Mouse (Mus musculus) left cerebral cortex, adult 18-20 months (tissue): ENCODE data around the gene Shbg. TPM values are rescaled to one million over a fixed set of nuclear protein-coding genes. Genes with fewer than 3 reads are reported as not detected.

ENCODE experiments used
- DNase-seq, 2 experiments: peaks; one replicate each; pipeline ENCODE4 v3.0.0; 2021 to 2022; ENCODE audit warnings: low spot score in 2 of 2, mixed read lengths in 1 of 2
- microRNA-seq, 2 experiments: library from miRNA; unstranded; fragments of <30 nt; microRNA quantifications; one replicate each; pipeline ENCODE4 v1.2.0; 2021
- total RNA-seq, 2 experiments: library from RNA; stranded (reverse); gene quantifications; 2 replicates each; pipeline ENCODE4 v1.2.3; 2021

The Shbg gene
- total RNA-seq, 2 experiments from 2014 or later: not detected

- no peak for DNase-seq
Measured at GRCm38 (mm10) chr11:69575220-69575619, 42.5 kb downstream of the Shbg start.

- DNase-seq: no peak
Measured at GRCm38 (mm10) chr11:69565131-69565530, 52.6 kb downstream of the Shbg start.

Small RNAs within 50 kb of the gene (microRNA-seq; reads per million reads assigned to microRNA genes)
- 6.1 to 10.4 reads per million in 2 experiments for gene Mir1934
- gene Mir467f: 0 reads per million in 2 experiments

Other genes with a start within 250 kb of the Shbg start
- gene Chd3, start 248.5 kb downstream of the Shbg start, total RNA-seq: 100 to 1,000 TPM; 346 to 387 TPM
- gene Naa38, start 222.4 kb downstream of the Shbg start, total RNA-seq: 100 to 1,000 TPM; 117 to 120 TPM
- gene Cyb5d1, start 222.3 kb downstream of the Shbg start, total RNA-seq: 10 to 100 TPM; 42.7 to 48.1 TPM
- 1 to 10 TPM; 3.4 to 3.7 TPM for gene Tmem88, start 219.7 kb downstream of the Shbg start, total RNA-seq
- gene Kdm6b, start 204.2 kb downstream of the Shbg start, total RNA-seq: 10 to 100 TPM; 28.2 to 32.2 TPM
- gene Dnah2, start 68.8 kb downstream of the Shbg start, total RNA-seq: 1 to 10 TPM; 2.2 to 3.7 TPM
- 10 to 100 TPM; 51.9 to 65.6 TPM for gene Efnb3, start 57.7 kb downstream of the Shbg start, total RNA-seq
- gene Wrap53, start 37.6 kb downstream of the Shbg start, total RNA-seq: 10 to 100 TPM in 1 of 2 experiments, 1 to 10 TPM in 1; 9.2 to 10.7 TPM
- 10 to 100 TPM; 22.9 to 25.9 TPM for gene Trp53, start 37.5 kb downstream of the Shbg start, total RNA-seq
- 100 to 1,000 TPM; 392 to 424 TPM for gene Atp1b2, start 12.0 kb downstream of the Shbg start, total RNA-seq
- 1 to 10 TPM; 8.5 to 9.5 TPM for gene Sat2, start 4.1 kb upstream of the Shbg start, total RNA-seq
- gene Fxr2, start 15.1 kb upstream of the Shbg start, total RNA-seq: 100 to 1,000 TPM; 148 TPM
- gene Sox15, start 37.4 kb upstream of the Shbg start, total RNA-seq: not detected
- gene Mpdu1, start 44.7 kb upstream of the Shbg start, total RNA-seq: 10 to 100 TPM; 47.5 to 58.2 TPM
- 10 to 100 TPM; 15.1 to 15.5 TPM for gene Cd68, start 48.2 kb upstream of the Shbg start, total RNA-seq
- 100 to 1,000 TPM; 289 to 295 TPM for gene Eif4a1, start 54.5 kb upstream of the Shbg start, total RNA-seq
- gene Senp3, start 64.2 kb upstream of the Shbg start, total RNA-seq: 10 to 100 TPM; 91.4 to 98.7 TPM
- gene Tnfsf13, start 67.9 kb upstream of the Shbg start, total RNA-seq: 1 to 10 TPM; 1.6 to 2.9 TPM
- gene Tnfsf12, start 77.9 kb upstream of the Shbg start, total RNA-seq: 10 to 100 TPM; 11.5 to 12.1 TPM
- gene Tnfsfm13, start 78.2 kb upstream of the Shbg start, total RNA-seq: 1 to 10 TPM; 1.7 to 4.1 TPM
- 10 to 100 TPM; 44.2 to 46.2 TPM for gene Polr2a, start 140.7 kb upstream of the Shbg start, total RNA-seq
- not detected for gene Slc35g3, start 144.1 kb upstream of the Shbg start, total RNA-seq
- 100 to 1,000 TPM; 146 to 156 TPM for gene Zbtb4, start 148.0 kb upstream of the Shbg start, total RNA-seq
- 1 to 10 TPM; 1.2 TPM for gene Chrnb1, start 178.0 kb upstream of the Shbg start, total RNA-seq
- 10 to 100 TPM; 17.1 to 18.5 TPM for gene Fgf11, start 184.0 kb upstream of the Shbg start, total RNA-seq
- under 1 TPM in 1 of 2 experiments, not detected in 1; 0.26 TPM for gene Tmem102, start 187.7 kb upstream of the Shbg start, total RNA-seq
- gene Gm39566, start 197.4 kb upstream of the Shbg start, total RNA-seq: not detected
- not detected for gene Spem2, start 200.6 kb upstream of the Shbg start, total RNA-seq
- not detected for gene Spem1, start 204.3 kb upstream of the Shbg start, total RNA-seq
- gene Nlgn2, start 219.9 kb upstream of the Shbg start, total RNA-seq: 100 to 1,000 TPM; 215 to 224 TPM
- gene Tmem256, start 220.6 kb upstream of the Shbg start, total RNA-seq: 100 to 1,000 TPM; 120 to 143 TPM
- 10 to 100 TPM; 15.6 to 17.7 TPM for gene Plscr3, start 228.5 kb upstream of the Shbg start, total RNA-seq
- under 1 TPM in 1 of 2 experiments, not detected in 1; 0.14 TPM for gene Tnk1, start 240.8 kb upstream of the Shbg start, total RNA-seq